Mouse (Mus musculus): ENCODE results near the gene Zfp704.

Zfp704 gene

GRCm38 (mm10) chr3:9609581-9610341 lies at the start of gene Zfp704:
Gene Zfp704 (minus strand): TSS chr3:9610085.
- DNase-seq (ENCODE audit: low read depth, low spot score), result peak; percentile 51

- no peak for DNase-seq (ENCODE audit: low read depth, low spot score)
Measured at GRCm38 (mm10) chr3:9633036-9634005, 23.4 kb upstream of the Zfp704 start.

GRCm38 (mm10) chr3:9629951-9630350 lies 20.1 kb upstream of the Zfp704 start:
- no peak for DNase-seq (ENCODE audit: low read depth, low spot score)

GRCm38 (mm10) chr3:9628041-9628440 lies 18.2 kb upstream of the Zfp704 start:
- DNase-seq (ENCODE audit: low read depth, low spot score), result no peak

- DNase-seq (ENCODE audit: low read depth, low spot score), result no peak
Measured at GRCm38 (mm10) chr3:9626149-9626548, 16.3 kb upstream of the Zfp704 start.

GRCm38 (mm10) chr3:9620611-9621010 lies 10.7 kb upstream of the Zfp704 start:
- no peak for DNase-seq (ENCODE audit: low read depth, low spot score)

- DNase-seq (ENCODE audit: low read depth, low spot score), result no peak
Measured at GRCm38 (mm10) chr3:9619562-9620275, 9.8 kb upstream of the Zfp704 start.

- no peak for DNase-seq (ENCODE audit: low read depth, low spot score)
Measured at GRCm38 (mm10) chr3:9617101-9617500, 7.2 kb upstream of the Zfp704 start.

- no peak for DNase-seq (ENCODE audit: low read depth, low spot score)
Measured at GRCm38 (mm10) chr3:9614676-9615075, 4.8 kb upstream of the Zfp704 start.

GRCm38 (mm10) chr3:9614011-9614410 lies 4.1 kb upstream of the Zfp704 start:
- no peak for DNase-seq (ENCODE audit: low read depth, low spot score)

- no peak for DNase-seq (ENCODE audit: low read depth, low spot score)
Measured at GRCm38 (mm10) chr3:9611226-9611625, 1.3 kb upstream of the Zfp704 start.

- DNase-seq (ENCODE audit: low read depth, low spot score), result no peak
Measured at GRCm38 (mm10) chr3:9610426-9610825, 541 bp upstream of the Zfp704 start.

- DNase-seq (ENCODE audit: low read depth, low spot score), result peak; percentile 44
Measured at GRCm38 (mm10) chr3:9608906-9609580, 842 bp downstream of the Zfp704 start.

- DNase-seq (ENCODE audit: low read depth, low spot score), result peak; percentile 34
Measured at GRCm38 (mm10) chr3:9608441-9608905, 1.4 kb downstream of the Zfp704 start.

GRCm38 (mm10) chr3:9607686-9608085 lies 2.2 kb downstream of the Zfp704 start:
- no peak for DNase-seq (ENCODE audit: low read depth, low spot score)

- no peak for DNase-seq (ENCODE audit: low read depth, low spot score)
Measured at GRCm38 (mm10) chr3:9605784-9606706, 3.8 kb downstream of the Zfp704 start.

GRCm38 (mm10) chr3:9604941-9605340 lies 4.9 kb downstream of the Zfp704 start:
- DNase-seq (ENCODE audit: low read depth, low spot score), result no peak

- no peak for DNase-seq (ENCODE audit: low read depth, low spot score)
Measured at GRCm38 (mm10) chr3:9603866-9604265, 6.0 kb downstream of the Zfp704 start.

- no peak for DNase-seq (ENCODE audit: low read depth, low spot score)
Measured at GRCm38 (mm10) chr3:9600577-9600976, 9.3 kb downstream of the Zfp704 start.

All from CD4-positive, CD25-positive, alpha-beta regulatory T cell, adult 2 months (primary cell).